Mouse (Mus musculus): ENCODE measurements around the gene Tmem62. TPM values are rescaled to one million over a fixed set of nuclear protein-coding genes. Genes with fewer than 3 reads are reported as not detected.

Tmem62 gene
- total RNA-seq, 2 experiments from 2014 or later = 5.0 to 8.4 TPM

GRCm38 (mm10) chr2:121052176-121052575, 75.4 kb downstream of the Tmem62 start:
- ATAC-seq (replicated peaks; ENCODE audit: low FRiP score, poor library complexity, severe bottlenecking) = no peak

- peak; percentile 81 for ATAC-seq (replicated peaks; ENCODE audit: low FRiP score, poor library complexity, severe bottlenecking)
These were observed 77.2 kb downstream of the Tmem62 start for GRCm38 (mm10) chr2:121054060-121054459.

- peak; percentile 89 for ATAC-seq (replicated peaks; ENCODE audit: low FRiP score, poor library complexity, severe bottlenecking)
These were observed 79.1 kb downstream of the Tmem62 start for GRCm38 (mm10) chr2:121055915-121056314.

Other genes starting within 250 kb of the Tmem62 start
- 67.0 and 68.7 TPM in 2 replicates for gene Cdan1, start 126.9 kb upstream of the Tmem62 start, total RNA-seq (2015; ENCODE audit: low replicate concordance)
- 76.3 and 114 TPM in 2 replicates for gene Cdan1, start 126.9 kb upstream of the Tmem62 start, total RNA-seq (2017; ENCODE audit: low replicate concordance)
- 0.72 and 1.7 TPM in 2 replicates for gene Ttbk2, start 126.4 kb upstream of the Tmem62 start, total RNA-seq (2015; ENCODE audit: low replicate concordance)
- gene Ttbk2, start 126.4 kb upstream of the Tmem62 start, total RNA-seq (2017; ENCODE audit: low replicate concordance) = 2.4 and 3.0 TPM in 2 replicates
- gene Ubr1, start 6.3 kb upstream of the Tmem62 start, total RNA-seq (2015; ENCODE audit: low replicate concordance) = 14.4 and 32.3 TPM in 2 replicates
- 25.4 and 53.9 TPM in 2 replicates for gene Ubr1, start 6.3 kb upstream of the Tmem62 start, total RNA-seq (2017; ENCODE audit: low replicate concordance)
- gene Ccndbp1, start 31.4 kb downstream of the Tmem62 start, total RNA-seq (2015; ENCODE audit: low replicate concordance) = 117 and 123 TPM in 2 replicates
- gene Ccndbp1, start 31.4 kb downstream of the Tmem62 start, total RNA-seq (2017; ENCODE audit: low replicate concordance) = 86.5 and 101 TPM in 2 replicates
- gene Epb42, start 60.1 kb downstream of the Tmem62 start, total RNA-seq (2015; ENCODE audit: low replicate concordance) = 853 and 981 TPM in 2 replicates
- gene Epb42, start 60.1 kb downstream of the Tmem62 start, total RNA-seq (2017; ENCODE audit: low replicate concordance) = 806 and 856 TPM in 2 replicates
- not detected in 2 replicates for gene Tgm5, start 108.8 kb downstream of the Tmem62 start, total RNA-seq (2015; ENCODE audit: low replicate concordance)
- not detected in 2 replicates for gene Tgm5, start 108.8 kb downstream of the Tmem62 start, total RNA-seq (2017; ENCODE audit: low replicate concordance)
- gene Tgm7, start 132.8 kb downstream of the Tmem62 start, total RNA-seq (2015; ENCODE audit: low replicate concordance) = not detected in 2 replicates
- gene Tgm7, start 132.8 kb downstream of the Tmem62 start, total RNA-seq (2017; ENCODE audit: low replicate concordance) = not detected in 2 replicates
- 8.0 and 22.7 TPM in 2 replicates for gene Adal, start 163.4 kb downstream of the Tmem62 start, total RNA-seq (2015; ENCODE audit: low replicate concordance)
- gene Adal, start 163.4 kb downstream of the Tmem62 start, total RNA-seq (2017; ENCODE audit: low replicate concordance) = 9.4 and 10.9 TPM in 2 replicates
- 1.4 and 5.0 TPM in 2 replicates for gene Lcmt2, start 163.6 kb downstream of the Tmem62 start, total RNA-seq (2015; ENCODE audit: low replicate concordance)
- 3.0 and 3.1 TPM in 2 replicates for gene Lcmt2, start 163.6 kb downstream of the Tmem62 start, total RNA-seq (2017; ENCODE audit: low replicate concordance)
- 65.0 and 76.4 TPM in 2 replicates for gene Tubgcp4, start 193.6 kb downstream of the Tmem62 start, total RNA-seq (2015; ENCODE audit: low replicate concordance)
- 47.6 and 50.1 TPM in 2 replicates for gene Tubgcp4, start 193.6 kb downstream of the Tmem62 start, total RNA-seq (2017; ENCODE audit: low replicate concordance)
- 14.3 and 17.3 TPM in 2 replicates for gene Zscan29, start 194.1 kb downstream of the Tmem62 start, total RNA-seq (2015; ENCODE audit: low replicate concordance)
- gene Zscan29, start 194.1 kb downstream of the Tmem62 start, total RNA-seq (2017; ENCODE audit: low replicate concordance) = 12.0 and 18.1 TPM in 2 replicates